Mouse (Mus musculus) limb, embryonic 14.5 days (tissue): ENCODE results near the gene Lnx1. TPM values are rescaled to one million over a fixed set of nuclear protein-coding genes. Genes with fewer than 3 reads are reported as not detected.

ENCODE experiments used
- ATAC-seq: fragments of 200-750 bp; cut with Nextera tagmentation; 2 replicates; pipeline ENCODE4 v1.8.0; 2017; ENCODE audit warnings: low read depth, moderate number of reproducible peaks, moderate TSS enrichment; ENCODE audit not compliant: low FRiP score
- DNase-seq: peaks from one replicate; pipeline ENCODE4 v3.0.0-alpha.2; 2015; ENCODE audit warnings: low spot score
- H3K27ac ChIP-seq: fragments of 300-500 bp; sonication (generic); replicated peaks from 2 replicates; pipeline ENCODE4 v1.5.1; 2014; ENCODE audit warnings: low read depth, mild to moderate bottlenecking, low read length, moderate library complexity, mixed read lengths
- H3K27me3 ChIP-seq: fragments of 300-500 bp; sonication (generic); 2 replicates; pipeline ENCODE4 v1.6.1; 2014; ENCODE audit warnings: low read length, mixed read lengths; ENCODE audit not compliant: control insufficient read depth, insufficient read depth
- H3K36me3 ChIP-seq: fragments of 300-500 bp; sonication (generic); 2 replicates; pipeline ENCODE4 v1.6.1; 2014; ENCODE audit warnings: mild to moderate bottlenecking, low read length, moderate library complexity, mixed read lengths; ENCODE audit not compliant: control insufficient read depth, insufficient read depth
- H3K4me1 ChIP-seq: fragments of 300-500 bp; sonication (generic); 2 replicates; pipeline ENCODE4 v1.6.1; 2014; ENCODE audit warnings: antibody characterized with exemption, low read length, mixed read lengths; ENCODE audit not compliant: control insufficient read depth, insufficient read depth
- H3K4me2 ChIP-seq: fragments of 300-500 bp; sonication (generic); replicated peaks from 2 replicates; pipeline ENCODE4 v1.6.1; 2014; ENCODE audit warnings: low read depth, mild to moderate bottlenecking, low read length, moderate library complexity; ENCODE audit not compliant: severe bottlenecking
- H3K4me3 ChIP-seq: fragments of 300-500 bp; sonication (generic); replicated peaks from 2 replicates; pipeline ENCODE4 v1.5.1; 2014; ENCODE audit warnings: low read length
- H3K9ac ChIP-seq: fragments of 300-500 bp; sonication (generic); 2 replicates; pipeline ENCODE4 v1.6.1; 2014; ENCODE audit warnings: mild to moderate bottlenecking, low read depth, low read length, moderate library complexity; ENCODE audit not compliant: severe bottlenecking
- H3K9me3 ChIP-seq: fragments of 300-500 bp; sonication (generic); 2 replicates; pipeline ENCODE4 v1.6.1; 2016; ENCODE audit warnings: low read length; ENCODE audit not compliant: control insufficient read depth
- POLR2A ChIP-seq: fragments of 200-500 bp; IDR thresholded peaks from 2 replicates; pipeline ENCODE4 v1.8.0; 2012; ENCODE audit warnings: inconsistent platforms, mild to moderate bottlenecking, moderate library complexity, borderline replicate concordance; ENCODE audit not compliant: insufficient read depth, insufficient read length; ENCODE audit errors: extremely low read depth
- WGBS: fragments of 180-500 bp; shearing (Covaris S2); extraction: QIAGEN DNeasy Blood & Tissue Kit; methylation state at CpG from one replicate; pipeline ENCODE4 v1.1.7; 2014; 5-methylcytosine and 5-hydroxymethylcytosine counted together
- polyA plus RNA-seq, 2 experiments: library from polyadenylated mRNA; depleted of rRNA in 1 of 2; stranded (reverse) in 1 of 2; unstranded in 1 of 2; fragments of >200 nt; fragmentation: Nextera tagmentation in 1 of 2; extraction: Ambion mirVana in 1 of 2; gene quantifications; 2 replicates each; pipeline versions ENCODE4 v1.2.1 to v1.2.3; 2012 to 2014

The Lnx1 gene
- polyA plus RNA-seq, 2 experiments: 0.92 to 1.0 TPM

DNA sequence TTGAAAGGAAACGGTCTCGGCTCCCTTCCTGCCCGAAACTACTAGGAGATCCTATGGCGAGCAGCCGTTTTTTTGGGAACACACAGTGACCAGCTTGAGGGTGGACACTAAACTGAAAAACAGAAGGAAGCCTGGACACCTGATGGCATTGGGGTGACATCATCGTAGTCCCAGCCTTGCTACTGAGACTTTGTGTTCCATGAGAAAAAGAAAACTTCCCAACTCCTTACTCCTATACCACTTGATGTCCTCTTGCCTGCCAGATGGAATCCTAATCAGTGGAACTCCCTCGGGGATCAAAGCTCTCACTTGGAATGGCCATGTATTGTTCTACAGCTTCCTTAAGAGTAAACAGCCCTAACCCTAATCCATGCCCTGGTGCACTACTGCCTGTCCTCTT, 23.1 kb downstream of the Lnx1 start:
- no peak overlapping the region for H3K4me3 ChIP-seq
- no peaks in the 10 kb centered on the region for H3K4me1 ChIP-seq
- H3K36me3 ChIP-seq: no peaks in the 10 kb centered on the region
- H3K4me2 ChIP-seq: no peak overlapping the region
- no peak overlapping the region for H3K9ac ChIP-seq
- no peaks in the 10 kb centered on the region for H3K9me3 ChIP-seq
- no peak for TF ChIP-seq POLR2A
- no peaks in the 10 kb centered on the region for H3K27me3 ChIP-seq
- no peak for DNase-seq
- no peak overlapping the region for H3K27ac ChIP-seq
- ATAC-seq: no peak
- 71% methylated on average over 7 of the region's 7 CpGs for WGBS

DNA sequence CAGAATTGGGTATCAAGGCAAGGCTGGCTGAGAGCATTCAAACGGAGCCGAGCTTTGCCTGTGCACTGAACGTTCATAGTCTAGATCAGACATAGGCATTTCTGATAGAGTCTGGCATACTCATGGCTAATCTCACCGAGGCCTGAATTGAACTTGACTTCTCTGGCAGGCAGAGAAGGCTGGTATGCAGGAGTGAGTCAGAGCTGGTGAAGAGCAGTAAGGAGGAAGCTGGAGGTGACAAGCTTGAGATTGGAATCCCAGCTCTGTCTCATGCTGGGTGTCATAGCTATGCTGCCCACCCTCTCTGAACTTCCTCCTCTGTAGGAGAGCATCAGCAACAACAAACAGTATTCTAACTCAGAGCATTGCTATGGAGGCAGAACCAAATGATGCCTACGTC, 24.0 kb downstream of the Lnx1 start:
- H3K4me2 ChIP-seq: no peak overlapping the region
- no peak overlapping the region for H3K9ac ChIP-seq
- no peak for DNase-seq
- H3K27me3 ChIP-seq: no peaks in the 10 kb centered on the region
- H3K27ac ChIP-seq: no peak overlapping the region
- H3K9me3 ChIP-seq: no peaks in the 10 kb centered on the region
- TF ChIP-seq POLR2A: no peak
- H3K4me3 ChIP-seq: no peak overlapping the region
- ATAC-seq: no peak
- no peaks in the 10 kb centered on the region for H3K4me1 ChIP-seq
- H3K36me3 ChIP-seq: no peaks in the 10 kb centered on the region
- 93% methylated on average over 5 of the region's 5 CpGs for WGBS

- ATAC-seq: no peak
- no peak overlapping the region for H3K4me3 ChIP-seq
- no peaks in the 10 kb centered on the region for H3K36me3 ChIP-seq
- no peaks in the 10 kb centered on the region for H3K9me3 ChIP-seq
- WGBS: 71% methylated on average over 19 of the region's 19 CpGs
- no peak overlapping the region for H3K4me2 ChIP-seq
- DNase-seq: no peak
- no peak overlapping the region for H3K9ac ChIP-seq
- no peak overlapping the region for H3K27ac ChIP-seq
- no peak for TF ChIP-seq POLR2A
- no peaks in the 10 kb centered on the region for H3K27me3 ChIP-seq
- H3K4me1 ChIP-seq: no peaks in the 10 kb centered on the region
Measured at GRCm38 (mm10) chr5:74677399-74678338, 25.0 kb downstream of the Lnx1 start.

GRCm38 (mm10) chr5:74672556-74672955, 30.2 kb downstream of the Lnx1 start:
- H3K27me3 ChIP-seq: no peaks in the 10 kb centered on the region
- no peak for TF ChIP-seq POLR2A
- H3K36me3 ChIP-seq: no peaks in the 10 kb centered on the region
- H3K9me3 ChIP-seq: no peaks in the 10 kb centered on the region
- peaks cover 4% of the 10 kb centered on the region; the same call in 1 of the 2 replicates for H3K4me1 ChIP-seq
- no peak overlapping the region for H3K4me3 ChIP-seq
- no peak for DNase-seq
- H3K9ac ChIP-seq: no peak overlapping the region
- no peak overlapping the region for H3K4me2 ChIP-seq
- 80% methylated on average over 5 of the region's 5 CpGs for WGBS
- no peak for ATAC-seq
- H3K27ac ChIP-seq: no peak overlapping the region

DNA sequence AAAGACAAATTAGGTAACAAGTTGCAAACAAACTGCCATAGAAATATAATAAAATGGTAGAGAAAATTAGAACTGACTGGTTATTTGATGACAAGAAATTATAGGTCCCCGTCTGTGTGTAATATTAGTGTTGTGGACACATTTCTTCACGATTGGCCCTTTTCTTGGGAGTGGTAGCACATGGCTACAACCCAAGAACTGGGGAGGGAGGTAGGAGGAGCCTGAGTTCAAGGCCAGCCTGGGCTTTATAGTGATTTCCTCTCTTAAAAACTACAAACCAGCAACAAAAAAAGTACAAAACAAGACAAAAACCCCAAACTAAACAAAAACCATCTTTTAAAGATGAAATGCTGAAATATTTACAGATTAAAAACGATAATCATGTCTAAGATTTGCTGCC, 31.8 kb downstream of the Lnx1 start:
- Histone ChIP-seq H3K4me3 (no peak overlapping the region), H3K36me3 (no peaks in the 10 kb centered on the region), H3K4me2 (no peak overlapping the region), H3K27me3 (no peaks in the 10 kb centered on the region), H3K4me1 (peaks cover 4% of the 10 kb centered on the region; the same call in 1 of the 2 replicates), H3K9ac (no peak overlapping the region), H3K9me3 (no peaks in the 10 kb centered on the region), H3K27ac (no peak overlapping the region)
- ATAC-seq (no peak), DNase-seq (no peak)
- WGBS: 65% methylated on average over 3 of the region's 3 CpGs
- no peak for TF ChIP-seq POLR2A

GRCm38 (mm10) chr5:74669925-74670324, 32.8 kb downstream of the Lnx1 start:
- 62% methylated on average over 6 of the region's 6 CpGs for WGBS

More at GRCm38 (mm10) chr5:74669925-74670324, 32.8 kb downstream of the Lnx1 start:
- H3K9me3 ChIP-seq: no peaks in the 10 kb centered on the region
- H3K4me2 ChIP-seq: no peak overlapping the region
- no peak overlapping the region for H3K4me3 ChIP-seq
- no peak for DNase-seq
- peaks cover 4% of the 10 kb centered on the region; the same call in 1 of the 2 replicates for H3K4me1 ChIP-seq
- H3K36me3 ChIP-seq: no peaks in the 10 kb centered on the region
- ATAC-seq: no peak
- no peak for TF ChIP-seq POLR2A
- no peak overlapping the region for H3K9ac ChIP-seq
- no peak overlapping the region for H3K27ac ChIP-seq
- H3K27me3 ChIP-seq: no peaks in the 10 kb centered on the region
